Mouse (Mus musculus) liver, postnatal 0 days (tissue): Measurements from ENCODE around the gene Tmem145. TPM values are rescaled to one million over a fixed set of nuclear protein-coding genes. Genes with fewer than 3 reads are reported as not detected.

Experiments
- ATAC-seq: fragments of 200-750 bp; cut with Nextera tagmentation; 2 replicates; pipeline ENCODE4 v1.8.0; 2017; ENCODE audit warnings: mild to moderate bottlenecking, moderate library complexity
- DNase-seq: peaks from one replicate; pipeline ENCODE4 v3.0.0-alpha.2; 2016
- H3K27ac ChIP-seq: fragments of 300-500 bp; sonication (generic); 2 replicates; pipeline ENCODE4 v1.5.1; 2014; ENCODE audit warnings: antibody characterized with exemption, moderate library complexity, mild to moderate bottlenecking, low read depth
- H3K27me3 ChIP-seq: fragments of 300-500 bp; sonication (generic); 2 replicates; pipeline ENCODE4 v1.6.1; 2014; ENCODE audit warnings: low read length, control low read depth, mixed read lengths; ENCODE audit not compliant: insufficient read depth
- H3K36me3 ChIP-seq: fragments of 300-500 bp; sonication (generic); replicated peaks from 2 replicates; pipeline ENCODE4 v1.6.1; 2014; ENCODE audit warnings: mild to moderate bottlenecking, control low read depth, low read length, moderate library complexity, mixed read lengths; ENCODE audit not compliant: insufficient read depth
- H3K4me1 ChIP-seq: fragments of 300-500 bp; sonication (generic); 2 replicates; pipeline ENCODE4 v1.6.1; 2014; ENCODE audit warnings: antibody characterized with exemption, mild to moderate bottlenecking, control low read depth; ENCODE audit not compliant: insufficient read depth
- H3K4me2 ChIP-seq: fragments of 300-500 bp; sonication (generic); 2 replicates; pipeline ENCODE4 v1.6.1; 2014; ENCODE audit warnings: low read depth, mild to moderate bottlenecking, low read length, moderate library complexity, mixed read lengths
- H3K4me3 ChIP-seq: fragments of 300-500 bp; sonication (generic); 2 replicates; pipeline ENCODE4 v1.5.1; 2014; ENCODE audit warnings: low read depth, low read length
- H3K9ac ChIP-seq: fragments of 300-500 bp; sonication (generic); replicated peaks from 2 replicates; pipeline ENCODE4 v1.6.1; 2014; ENCODE audit warnings: mild to moderate bottlenecking, moderate library complexity
- H3K9me3 ChIP-seq: fragments of 300-500 bp; sonication (generic); 2 replicates; pipeline ENCODE4 v1.6.1; 2016; ENCODE audit warnings: mild to moderate bottlenecking, control low read depth, low read length, mixed read lengths
- CTCF ChIP-seq: sonication (generic); IDR thresholded peaks from 2 replicates; pipeline ENCODE4 v1.5.1; 2016; ENCODE audit warnings: antibody characterized with exemption, low read depth
- EP300 ChIP-seq: IDR thresholded peaks from 2 replicates; pipeline ENCODE4 v1.6.1; 2016; ENCODE audit warnings: antibody characterized with exemption, low read depth, mild to moderate bottlenecking
- WGBS: fragments of 180-500 bp; shearing (Covaris S2); extraction: QIAGEN DNeasy Blood & Tissue Kit; methylation state at CpG from one replicate; pipeline ENCODE4 v1.1.7; 2014; ENCODE audit not compliant: insufficient replicate concordance; 5-methylcytosine and 5-hydroxymethylcytosine counted together
- polyA plus RNA-seq: library from polyadenylated mRNA; unstranded; fragments of >200 nt; fragmentation: Nextera tagmentation; extraction: Ambion mirVana; gene quantifications from 2 replicates; pipeline ENCODE4 v1.2.1, GENCODE M21; 2015

Gene Tmem145
- polyA plus RNA-seq, 1 experiment from 2014 or later, result not detected

DNA sequence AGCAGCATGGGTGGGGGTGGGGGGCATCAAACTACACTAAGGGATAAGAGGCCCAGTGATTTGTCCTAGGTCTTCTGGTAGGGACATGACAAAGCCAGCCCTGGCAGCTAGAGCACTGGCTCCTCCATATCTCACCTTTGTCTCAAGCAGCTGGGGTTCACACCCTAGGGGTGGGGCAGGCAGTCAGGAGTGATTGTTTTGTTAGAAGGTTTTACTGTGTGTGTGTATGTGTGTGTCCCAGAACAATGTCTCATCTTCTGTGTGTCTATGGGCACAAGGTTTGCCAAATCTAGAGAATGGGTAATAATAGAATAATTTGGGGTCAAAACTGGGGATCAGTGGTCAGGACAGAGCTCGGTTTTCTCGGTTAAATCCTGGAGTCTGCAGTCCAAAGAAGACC is 425 bp upstream of the Tmem145 start:
- H3K4me2 ChIP-seq, result peak overlapping the region; percentile 81
- H3K4me3 ChIP-seq, result peak overlapping the region; percentile 49; the same call in 1 of the 2 replicates
- 0% methylated on average over 2 of the region's 2 CpGs for WGBS
- H3K4me1 ChIP-seq, result peaks cover 6% of the 10 kb centered on the region
- H3K27ac ChIP-seq, result no peak overlapping the region
- H3K27me3 ChIP-seq, result peaks cover 36% of the 10 kb centered on the region
- DNase-seq, result no peak
- no peaks in the 10 kb centered on the region for H3K36me3 ChIP-seq
- no peak for ATAC-seq
- no peak overlapping the region for H3K9ac ChIP-seq
- H3K9me3 ChIP-seq, result no peaks in the 10 kb centered on the region
- TF ChIP-seq CTCF (no peak), EP300 (no peak)

- WGBS, result 25% methylated on average over 2 of the region's 2 CpGs
Observed at GRCm38 (mm10) chr7:25306614-25306996, 699 bp downstream of the Tmem145 start.

DNA sequence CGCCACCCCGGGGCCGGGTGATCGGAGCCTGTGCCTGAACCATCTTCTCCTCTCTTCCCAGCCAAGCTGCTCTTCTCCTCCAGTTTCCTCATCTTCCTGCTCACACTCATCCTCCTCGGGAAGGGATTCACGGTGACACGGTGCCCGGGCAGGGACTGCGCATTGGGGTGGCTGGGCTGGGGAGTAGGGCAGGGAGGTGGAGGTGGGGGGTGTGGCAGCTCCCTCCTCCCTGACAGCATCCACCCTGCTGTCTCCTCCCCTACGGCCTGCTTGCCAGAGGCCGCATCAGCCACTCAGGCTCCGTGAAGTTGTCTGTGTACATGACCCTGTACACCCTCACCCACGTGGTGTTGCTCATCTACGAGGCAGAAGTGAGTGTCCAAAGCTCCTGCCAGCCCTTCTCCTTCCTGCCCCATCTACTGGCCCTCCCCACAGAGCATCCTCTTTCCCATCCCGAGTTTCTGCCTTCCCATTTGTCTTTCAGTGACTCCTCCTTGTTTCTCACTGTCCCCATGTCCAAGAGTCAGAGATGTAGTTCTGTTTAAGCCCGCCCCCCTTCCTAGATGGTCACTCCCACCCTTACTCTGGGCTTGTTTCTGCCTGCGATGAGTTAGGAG is 2.9 kb downstream of the Tmem145 start:
- Histone ChIP-seq H3K27me3 (peaks cover 52% of the 10 kb centered on the region), H3K4me2 (no peak overlapping the region), H3K9me3 (no peaks in the 10 kb centered on the region), H3K27ac (no peak overlapping the region), H3K36me3 (no peaks in the 10 kb centered on the region), H3K9ac (no peak overlapping the region), H3K4me3 (no peak overlapping the region), H3K4me1 (peaks cover 6% of the 10 kb centered on the region)
- TF ChIP-seq CTCF (no peak), EP300 (no peak)
- ATAC-seq (no peak), DNase-seq (no peak)
- WGBS, result 50% methylated on average over 17 of the region's 17 CpGs

More at GRCm38 (mm10) chr7:25306614-25306996, 699 bp downstream of the Tmem145 start:
- TF ChIP-seq EP300, result no peak
- no peak for TF ChIP-seq CTCF
- DNase-seq (no peak), ATAC-seq (no peak)
- Histone ChIP-seq H3K36me3 (no peaks in the 10 kb centered on the region), H3K4me1 (peaks cover 6% of the 10 kb centered on the region), H3K4me2 (no peak overlapping the region), H3K9ac (no peak overlapping the region), H3K27ac (no peak overlapping the region), H3K27me3 (peaks cover 36% of the 10 kb centered on the region), H3K9me3 (no peaks in the 10 kb centered on the region), H3K4me3 (no peak overlapping the region)

- no peak for DNase-seq
- Histone ChIP-seq H3K27ac (no peak overlapping the region), H3K9ac (no peak overlapping the region), H3K27me3 (peaks cover 56% of the 10 kb centered on the region), H3K4me2 (no peak overlapping the region), H3K36me3 (no peaks in the 10 kb centered on the region), H3K9me3 (no peaks in the 10 kb centered on the region), H3K4me1 (peaks cover 6% of the 10 kb centered on the region), H3K4me3 (no peak overlapping the region)
- ATAC-seq, result no peak
- WGBS, result 77% methylated on average over 9 of the region's 9 CpGs
- TF ChIP-seq CTCF (no peak), EP300 (no peak)
Observed at GRCm38 (mm10) chr7:25309425-25309824, 3.5 kb downstream of the Tmem145 start.

- no peaks in the 10 kb centered on the region for H3K36me3 ChIP-seq
- H3K4me1 ChIP-seq, result peaks cover 12% of the 10 kb centered on the region
- DNase-seq (no peak), ATAC-seq (no peak)
- H3K27ac ChIP-seq, result no peak overlapping the region
- H3K27me3 ChIP-seq, result peaks cover 63% of the 10 kb centered on the region
- H3K9ac ChIP-seq, result no peak overlapping the region
- H3K9me3 ChIP-seq, result no peaks in the 10 kb centered on the region
- no peak overlapping the region for H3K4me2 ChIP-seq
- H3K4me3 ChIP-seq, result no peak overlapping the region
- TF ChIP-seq CTCF, result no peak
- TF ChIP-seq EP300, result no peak
- whole genome bisulfite sequencing, result 70% methylated on average over 11 of the region's 11 CpGs
Observed at GRCm38 (mm10) chr7:25311193-25311592, 5.3 kb downstream of the Tmem145 start.

DNA sequence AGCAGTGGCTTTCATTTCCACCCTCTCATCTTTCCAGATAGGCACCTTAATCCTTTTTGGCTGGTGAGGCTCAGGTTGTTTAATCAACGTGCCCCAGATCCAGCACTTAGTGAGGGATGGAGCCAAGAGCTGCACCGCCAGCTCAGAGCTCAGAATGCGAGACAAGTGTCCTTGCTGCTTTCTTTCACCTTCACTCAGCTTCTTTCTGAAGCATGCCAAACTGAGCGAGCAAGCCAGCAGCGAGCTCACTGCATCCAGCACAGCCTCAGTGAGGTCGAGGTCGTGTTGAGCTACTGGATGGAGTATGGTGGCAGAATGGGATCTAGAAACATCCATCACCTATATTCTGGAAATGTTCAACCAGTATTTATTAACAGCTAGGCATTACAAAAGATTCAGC is 7.4 kb downstream of the Tmem145 start:
- no peaks in the 10 kb centered on the region for H3K9me3 ChIP-seq
- no peak overlapping the region for H3K27ac ChIP-seq
- 38% methylated on average over 7 of the region's 7 CpGs for WGBS
- TF ChIP-seq CTCF (no peak), EP300 (no peak)
- peaks cover 50% of the 10 kb centered on the region for H3K27me3 ChIP-seq
- DNase-seq, result no peak
- no peak for ATAC-seq
- H3K9ac ChIP-seq, result no peak overlapping the region
- H3K4me2 ChIP-seq, result no peak overlapping the region
- no peak overlapping the region for H3K4me3 ChIP-seq
- H3K36me3 ChIP-seq, result no peaks in the 10 kb centered on the region
- H3K4me1 ChIP-seq, result peaks cover 19% of the 10 kb centered on the region
